Mouse (Mus musculus) kidney, embryonic 16.5 days (tissue): ENCODE measurements around the gene Sdhc. TPM values are rescaled to one million over a fixed set of nuclear protein-coding genes. Genes with fewer than 3 reads are reported as not detected.

ENCODE experiments used
- ATAC-seq: fragments of 200-750 bp; cut with Nextera tagmentation; 2 replicates; pipeline ENCODE4 v1.8.0; 2017; ENCODE audit warnings: moderate TSS enrichment; ENCODE audit not compliant: low FRiP score, low TSS enrichment
- H3K27ac ChIP-seq: fragments of 300-500 bp; sonication (generic); 2 replicates; pipeline ENCODE4 v1.5.1; 2014; ENCODE audit warnings: low read length
- H3K27me3 ChIP-seq: fragments of 300-500 bp; sonication (generic); 2 replicates; pipeline ENCODE4 v1.6.1; 2014; ENCODE audit warnings: low read length, control low read depth, mixed read lengths; ENCODE audit not compliant: insufficient read depth
- H3K36me3 ChIP-seq: fragments of 300-500 bp; sonication (generic); 2 replicates; pipeline ENCODE4 v1.6.1; 2014; ENCODE audit warnings: low read length, control low read depth, mixed read lengths; ENCODE audit not compliant: insufficient read depth
- H3K4me1 ChIP-seq: fragments of 300-500 bp; sonication (generic); 2 replicates; pipeline ENCODE4 v1.6.1; 2014; ENCODE audit warnings: low read length, control low read depth, mixed read lengths; ENCODE audit not compliant: insufficient read depth
- H3K4me2 ChIP-seq: fragments of 300-500 bp; sonication (generic); replicated peaks from 2 replicates; pipeline ENCODE4 v1.6.1; 2014; ENCODE audit warnings: low read depth, low read length
- H3K4me3 ChIP-seq: fragments of 300-500 bp; sonication (generic); 2 replicates; pipeline ENCODE4 v1.5.1; 2014; ENCODE audit warnings: mild to moderate bottlenecking, low read length
- H3K9ac ChIP-seq: fragments of 300-500 bp; sonication (generic); replicated peaks from 2 replicates; pipeline ENCODE4 v1.6.1; 2014; ENCODE audit warnings: low read length
- H3K9me3 ChIP-seq: fragments of 300-500 bp; sonication (generic); 2 replicates; pipeline ENCODE4 v1.6.1; 2016; ENCODE audit warnings: low read length, control low read depth
- WGBS: fragments of 180-500 bp; shearing (Covaris S2); extraction: QIAGEN DNeasy Blood & Tissue Kit; methylation state at CpG from one replicate; pipeline ENCODE4 v1.1.7; 2014; 5-methylcytosine and 5-hydroxymethylcytosine counted together
- polyA plus RNA-seq: library from polyadenylated mRNA; unstranded; fragments of >200 nt; fragmentation: Nextera tagmentation; extraction: Ambion mirVana; gene quantifications from 2 replicates; pipeline ENCODE4 v1.2.1, GENCODE M21; 2015

The Sdhc gene
- 340 TPM in 2 replicates for polyA plus RNA-seq

DNA sequence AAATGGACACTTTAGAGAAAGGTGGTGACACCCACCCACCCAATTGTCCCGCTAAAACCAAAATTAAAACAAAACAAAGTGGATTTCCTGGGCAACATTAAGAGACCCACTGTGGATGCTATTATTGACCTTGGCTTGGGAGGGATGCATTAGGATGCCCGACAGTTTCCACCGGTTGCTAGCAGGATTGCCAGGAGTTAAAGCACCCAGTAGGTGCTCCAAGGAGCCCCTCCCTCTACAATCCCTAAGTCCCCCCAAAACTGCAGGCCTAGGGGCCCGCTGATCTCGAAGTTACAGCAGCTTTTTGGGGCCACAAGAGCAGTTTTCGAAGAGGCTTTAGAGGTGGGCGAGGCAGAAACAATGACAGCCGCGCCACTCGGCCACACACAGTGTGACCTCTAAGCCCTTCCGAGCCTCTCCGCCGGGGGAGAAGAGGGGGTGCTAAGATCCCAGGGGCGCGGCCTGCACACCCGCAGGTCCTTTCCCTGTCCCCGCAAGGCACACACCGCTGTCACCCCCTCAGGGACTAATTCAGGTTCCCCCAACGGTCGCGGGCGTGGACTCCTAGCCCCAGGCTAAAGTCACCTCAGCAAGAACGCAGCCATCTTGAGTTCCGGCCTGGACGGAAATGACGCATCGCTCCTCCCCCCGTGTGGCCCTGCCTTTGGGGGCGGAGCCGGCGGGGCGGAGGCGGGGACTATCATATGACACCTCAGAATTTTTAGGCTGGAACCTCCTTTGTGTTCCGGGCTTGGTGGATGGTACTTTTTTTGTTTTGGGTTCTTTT is at the start of gene Sdhc, which contains the start of gene Mpz:
Sdhc (minus strand) TSS at position 630 of the 787 bp plus-strand sequence.
Mpz (plus strand) TSS at position 738 of the 787 bp plus-strand sequence.
- Histone ChIP-seq H3K4me3 (peak within 1 kb of the TSS; percentile 94), H3K36me3 (peaks cover 4% of the 10 kb centered on the region; the same call in 1 of the 2 replicates), H3K27me3 (no peaks in the 10 kb centered on the region), H3K9ac (peak within 1 kb of the TSS; percentile 95), H3K4me2 (peak within 1 kb of the TSS; percentile 91), H3K27ac (peak within 1 kb of the TSS; percentile 86), H3K9me3 (no peaks in the 10 kb centered on the region), H3K4me1 (peaks cover 17% of the 10 kb centered on the region)
- under 1% methylated on average over 34 of the region's 34 CpGs for WGBS
- ATAC-seq = peak; percentile 94

GRCm38 (mm10) chr1:171199532-171199931 is 49.1 kb upstream of the Sdhc start:
- peaks cover 28% of the 10 kb centered on the region for H3K27me3 ChIP-seq
- no peak overlapping the region for H3K9ac ChIP-seq
- H3K27ac ChIP-seq = no peak overlapping the region
- no peaks in the 10 kb centered on the region for H3K36me3 ChIP-seq
- WGBS = 53% methylated on average over 1 of the region's 1 CpGs
- ATAC-seq = no peak
- H3K4me3 ChIP-seq = no peak overlapping the region
- peaks cover 13% of the 10 kb centered on the region for H3K4me1 ChIP-seq
- H3K4me2 ChIP-seq = no peak overlapping the region
- no peaks in the 10 kb centered on the region for H3K9me3 ChIP-seq

GRCm38 (mm10) chr1:171195887-171196397 is 45.5 kb upstream of the Sdhc start, which contains the start of gene Pcp4l1:
Pcp4l1 (minus strand) TSS chr1:171196268.
- Histone ChIP-seq H3K4me3 (peak within 1 kb of the TSS; percentile 49), H3K4me2 (peak within 1 kb of the TSS; percentile 80), H3K36me3 (no peaks in the 10 kb centered on the region), H3K27ac (no peak within 1 kb of the TSS), H3K9ac (peak within 1 kb of the TSS; percentile 33; the same call in 1 of the 2 replicates), H3K27me3 (peaks cover 41% of the 10 kb centered on the region), H3K4me1 (peaks cover 23% of the 10 kb centered on the region), H3K9me3 (no peaks in the 10 kb centered on the region)
- peak; percentile 86 for ATAC-seq
- WGBS = 0% methylated on average over 33 of the region's 33 CpGs

DNA sequence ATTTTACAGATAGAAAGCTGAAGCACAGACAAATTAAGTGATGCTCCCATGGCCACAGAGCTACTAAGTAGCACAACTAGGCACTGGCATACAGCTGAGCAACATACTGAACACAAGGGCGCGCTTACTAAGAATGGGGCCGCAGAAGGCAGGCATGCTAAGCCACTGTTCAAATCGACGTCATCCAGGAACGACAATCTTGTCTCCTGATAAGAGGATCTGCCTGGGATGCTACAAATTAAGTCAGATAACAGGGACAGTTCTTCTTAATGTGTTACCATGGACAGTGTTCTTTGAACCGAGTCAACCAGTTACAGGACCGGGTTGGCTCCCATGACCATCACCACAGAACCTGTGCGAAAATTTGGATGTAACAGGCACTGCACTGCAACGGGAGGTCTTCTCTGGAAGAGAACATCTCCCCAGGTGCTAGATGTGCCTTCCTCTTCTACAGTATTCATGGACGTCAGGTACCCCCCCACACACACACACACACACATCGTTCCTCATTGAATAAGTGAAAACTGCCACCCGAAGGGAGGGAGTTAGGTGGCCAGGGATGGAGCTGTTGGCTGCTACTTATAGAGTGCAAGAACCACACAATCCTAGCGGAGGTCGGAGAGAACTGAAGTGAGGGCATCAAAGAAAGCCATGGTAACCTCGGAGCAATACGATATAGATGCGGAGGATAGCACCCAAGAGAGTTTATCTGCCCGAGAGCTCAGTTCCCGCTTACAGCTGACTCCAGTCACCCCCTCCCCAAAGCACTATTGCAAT is 44.8 kb upstream of the Sdhc start:
- H3K4me3 ChIP-seq = peak overlapping the region; percentile 49
- WGBS = 7% methylated on average over 20 of the region's 20 CpGs
- ATAC-seq = no peak; the same call in 1 of the 2 replicates

DNA sequence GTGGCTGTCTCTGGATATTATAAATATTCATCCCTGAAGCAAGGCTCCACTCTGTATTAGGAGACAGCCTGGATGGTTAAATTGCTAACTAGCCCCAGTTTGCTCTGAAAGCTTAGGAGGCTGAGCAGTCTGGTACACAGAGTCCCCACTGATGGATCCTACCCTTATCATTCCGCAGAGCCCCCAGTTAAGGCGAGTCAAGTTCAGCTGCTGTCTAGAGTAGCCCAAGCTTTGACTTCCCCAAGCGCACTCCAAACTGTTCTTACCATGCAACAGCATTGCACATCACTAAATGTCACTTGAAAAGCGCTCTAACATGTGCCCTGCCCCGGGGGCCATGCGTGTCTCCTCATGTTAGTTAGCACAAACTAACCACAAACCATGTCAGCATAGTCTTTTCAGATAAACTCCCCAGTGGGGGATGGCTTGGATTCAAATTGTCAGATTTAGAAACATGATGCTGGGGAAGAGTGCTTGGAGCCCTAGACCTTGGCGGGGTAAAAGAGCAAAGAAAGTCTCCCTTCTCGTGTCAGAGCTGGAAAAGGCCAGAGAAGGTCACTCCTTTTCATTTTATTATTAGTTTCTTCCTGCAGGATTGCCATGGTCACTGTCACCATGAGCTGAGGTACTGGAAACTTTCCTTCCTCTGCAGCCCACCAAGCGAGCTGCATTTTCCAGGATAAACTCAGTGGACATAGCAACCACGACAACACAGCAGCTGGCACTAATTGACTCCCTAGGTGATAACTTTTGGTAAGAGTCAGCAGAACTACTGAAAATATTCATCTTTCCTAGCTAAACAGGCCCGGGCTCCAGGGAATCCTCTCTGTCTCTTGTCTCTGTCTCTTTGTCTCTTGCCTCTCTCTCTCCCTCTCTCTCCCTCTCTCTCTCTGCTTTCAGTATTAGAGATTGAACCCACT is 43.8 kb upstream of the Sdhc start:
- Histone ChIP-seq H3K36me3 (no peaks in the 10 kb centered on the region), H3K9ac (no peak overlapping the region), H3K4me3 (no peak overlapping the region), H3K4me1 (peaks cover 29% of the 10 kb centered on the region), H3K9me3 (no peaks in the 10 kb centered on the region), H3K27me3 (peaks cover 41% of the 10 kb centered on the region), H3K4me2 (no peak overlapping the region), H3K27ac (no peak overlapping the region)
- no peak for ATAC-seq
- WGBS = 31% methylated on average over 11 of the region's 11 CpGs

More for the DNA sequence above, 44.8 kb upstream of the Sdhc start:
- H3K4me1 ChIP-seq = peaks cover 23% of the 10 kb centered on the region
- H3K27ac ChIP-seq = no peak overlapping the region
- H3K27me3 ChIP-seq = peaks cover 41% of the 10 kb centered on the region
- H3K9me3 ChIP-seq = no peaks in the 10 kb centered on the region
- no peaks in the 10 kb centered on the region for H3K36me3 ChIP-seq
- H3K9ac ChIP-seq = no peak overlapping the region
- H3K4me2 ChIP-seq = peak overlapping the region; percentile 80

- ATAC-seq = no peak
- Histone ChIP-seq H3K9me3 (no peaks in the 10 kb centered on the region), H3K4me1 (peaks cover 33% of the 10 kb centered on the region), H3K27me3 (peaks cover 41% of the 10 kb centered on the region), H3K27ac (no peak overlapping the region), H3K4me3 (peak overlapping the region; percentile 29), H3K9ac (0 out of 2 replicates have a peak overlapping the region, but pooled peaks have one; percentile 24), H3K4me2 (peak overlapping the region; percentile 51), H3K36me3 (no peaks in the 10 kb centered on the region)
- WGBS = 4% methylated on average over 18 of the region's 18 CpGs
Measured at GRCm38 (mm10) chr1:171193093-171193840, 42.9 kb upstream of the Sdhc start.

DNA sequence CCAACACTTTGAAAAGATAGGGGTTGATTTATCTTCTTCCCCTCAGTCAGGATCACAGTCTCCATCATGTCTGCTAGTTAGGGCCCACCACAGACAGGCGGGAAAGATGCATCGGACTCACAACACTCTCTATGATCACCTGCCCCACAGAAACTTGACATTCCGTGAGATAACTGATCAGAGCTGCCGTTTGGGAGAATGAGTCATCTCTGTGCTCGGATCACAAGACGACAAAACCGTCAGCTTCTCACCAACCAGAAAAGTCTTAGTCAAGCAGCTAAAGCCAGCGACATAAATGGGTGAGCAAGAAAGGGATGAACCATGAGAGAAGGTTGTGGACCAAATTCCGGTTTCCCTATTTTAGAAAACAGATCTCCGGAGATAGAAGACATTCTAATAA is 41.9 kb upstream of the Sdhc start:
- H3K4me2 ChIP-seq = no peak overlapping the region
- 45% methylated on average over 10 of the region's 10 CpGs for WGBS
- peaks cover 38% of the 10 kb centered on the region for H3K27me3 ChIP-seq

GRCm38 (mm10) chr1:171190832-171191231 is 40.4 kb upstream of the Sdhc start:
- WGBS = 94% methylated on average over 9 of the region's 9 CpGs
- peaks cover 26% of the 10 kb centered on the region for H3K27me3 ChIP-seq
- H3K4me3 ChIP-seq = no peak overlapping the region

More for the DNA sequence above, 41.9 kb upstream of the Sdhc start:
- H3K9me3 ChIP-seq = no peaks in the 10 kb centered on the region
- no peak overlapping the region for H3K27ac ChIP-seq
- H3K4me1 ChIP-seq = peaks cover 33% of the 10 kb centered on the region
- H3K9ac ChIP-seq = no peak overlapping the region
- H3K36me3 ChIP-seq = no peaks in the 10 kb centered on the region
- no peak overlapping the region for H3K4me3 ChIP-seq
- ATAC-seq = no peak

More at GRCm38 (mm10) chr1:171190832-171191231, 40.4 kb upstream of the Sdhc start:
- Histone ChIP-seq H3K36me3 (no peaks in the 10 kb centered on the region), H3K9ac (no peak overlapping the region), H3K4me2 (no peak overlapping the region), H3K27ac (no peak overlapping the region), H3K4me1 (peaks cover 29% of the 10 kb centered on the region), H3K9me3 (no peaks in the 10 kb centered on the region)
- ATAC-seq = no peak
